Mouse (Mus musculus): ENCODE results near the gene Rpl18a.

DNA sequence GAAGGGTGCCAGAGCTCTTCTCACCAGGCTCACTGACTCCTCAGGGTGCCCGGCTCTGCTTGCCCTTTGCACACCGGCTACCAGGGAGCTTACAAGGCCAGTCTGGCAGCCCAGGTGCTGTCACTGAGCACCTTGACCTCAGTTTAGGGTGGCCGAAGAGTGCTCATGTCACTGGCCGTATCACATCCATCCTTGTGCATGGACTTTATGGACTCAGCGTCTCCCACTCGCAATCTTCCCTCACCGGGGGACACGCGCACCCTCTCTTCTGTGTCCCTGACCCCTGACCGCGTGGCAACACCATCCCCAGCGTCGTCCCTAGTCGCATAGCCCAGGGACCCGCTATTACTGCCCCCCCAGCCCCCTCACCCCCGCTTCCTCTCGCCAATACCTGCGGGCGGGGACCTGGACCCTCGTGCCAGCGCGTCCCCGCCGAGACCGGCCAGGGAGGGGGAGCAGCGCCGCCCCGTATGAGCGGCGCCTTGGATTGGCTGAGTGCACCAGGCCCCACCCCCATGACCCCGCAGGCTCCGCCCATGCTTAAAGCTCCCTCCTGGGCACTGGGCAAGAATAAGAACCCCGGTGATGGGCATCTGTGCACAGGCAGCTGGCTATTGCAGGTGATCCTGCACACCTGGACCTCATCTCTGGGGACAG lies 40.5 kb downstream of the Rpl18a start:
- TF ChIP-seq EP300 (IDR thresholded peaks at IDR 0.05; ENCODE audit: low read depth): no peak
- no peak for TF ChIP-seq CTCF (IDR thresholded peaks at IDR 0.05; ENCODE audit: low read depth)

All from liver, postnatal 0 days (tissue).